ENCODE assay signal across 19 mouse cellular contexts in the genomic region with DNA sequence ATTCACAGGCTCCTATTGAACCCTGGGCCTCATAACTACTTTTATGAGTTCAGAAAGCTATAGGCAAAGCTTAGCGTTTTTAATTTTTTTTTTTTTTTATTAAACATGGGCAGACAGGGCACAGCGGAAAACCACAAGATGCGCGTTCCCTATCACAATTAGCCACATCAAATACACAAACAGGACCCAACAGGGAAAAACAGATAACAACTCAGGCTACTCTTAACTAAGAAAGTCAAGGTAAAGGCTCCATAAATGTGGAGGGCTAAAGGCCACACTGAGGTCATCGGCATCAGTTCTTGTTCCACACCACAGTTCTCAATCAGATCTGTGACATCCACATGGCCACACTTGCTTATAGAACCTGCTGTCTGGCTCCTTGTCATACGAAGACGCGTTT. TPM values are rescaled to one million over a fixed set of nuclear protein-coding genes. Genes with fewer than 3 reads are reported as not detected.
"Had no signal": no experiment of that assay in that cellular context is flagged by ENCODE, and none has a peak within 500 bp of the region (broad histone marks: within the 10 kb centered on the region; RNA-seq: fewer than 3 reads in every experiment).

No protein-coding gene starts in this region.

- H3K27ac ChIP-seq: neural tube, embryonic 12.5 days; neural tube, embryonic 13.5 days; neural tube, embryonic 15.5 days; stomach, embryonic 15.5 days; stomach, postnatal 0 days had no signal

- H3K36me3 ChIP-seq: neural tube, embryonic 15.5 days had no signal

- H3K4me2 ChIP-seq: neural tube, embryonic 12.5 days; neural tube, embryonic 13.5 days; neural tube, embryonic 15.5 days; stomach, embryonic 15.5 days had no signal

- H3K4me3 ChIP-seq: neural tube, embryonic 12.5 days; neural tube, embryonic 13.5 days; neural tube, embryonic 15.5 days; stomach, embryonic 15.5 days had no signal

- H3K9ac ChIP-seq: neural tube, embryonic 12.5 days; neural tube, embryonic 13.5 days; neural tube, embryonic 15.5 days; stomach, embryonic 15.5 days had no signal

- H3K27me3 ChIP-seq: neural tube, embryonic 12.5 days; neural tube, embryonic 13.5 days; neural tube, embryonic 15.5 days; stomach, embryonic 15.5 days had no signal

- DNase-seq: retina, postnatal 1 day; right cerebral cortex, adult 18-20 months; right cerebral cortex, postnatal 25 days; right cerebral cortex, postnatal 4 days; spleen, adult 18-20 months; thymus, adult 18-20 months; thymus, adult 2 months; thymus, postnatal 14 days; thymus, postnatal 25 days; thymus, postnatal 36 days; thymus, postnatal 4 days had no signal

- H3K9me3 ChIP-seq: neural tube, embryonic 12.5 days; neural tube, embryonic 13.5 days; neural tube, embryonic 15.5 days; stomach, embryonic 15.5 days had no signal

RNA-seq across cellular contexts. Expression of gene Fam83c, which starts 33.7 kb away (rescaled TPM):
- total RNA-seq: neutrophil, adult 5-6 weeks had no signal
- polyA plus RNA-seq: spleen, adult 2 months; testis, adult 2 months had no signal
